Mouse (Mus musculus) bone marrow macrophage, adult 2 months (primary cell): ENCODE data around the gene Fgf14.

Experiments used
- CTCF ChIP-seq: IDR thresholded peaks from 2 replicates; pipeline ENCODE4 v1.5.1; 2012; ENCODE audit warnings: low read depth, mild to moderate bottlenecking, low read length, moderate library complexity
- POLR2A ChIP-seq: IDR thresholded peaks from 2 replicates; pipeline ENCODE4 v1.6.1; 2012; ENCODE audit warnings: mild to moderate bottlenecking, low read depth, low read length, borderline replicate concordance

DNA sequence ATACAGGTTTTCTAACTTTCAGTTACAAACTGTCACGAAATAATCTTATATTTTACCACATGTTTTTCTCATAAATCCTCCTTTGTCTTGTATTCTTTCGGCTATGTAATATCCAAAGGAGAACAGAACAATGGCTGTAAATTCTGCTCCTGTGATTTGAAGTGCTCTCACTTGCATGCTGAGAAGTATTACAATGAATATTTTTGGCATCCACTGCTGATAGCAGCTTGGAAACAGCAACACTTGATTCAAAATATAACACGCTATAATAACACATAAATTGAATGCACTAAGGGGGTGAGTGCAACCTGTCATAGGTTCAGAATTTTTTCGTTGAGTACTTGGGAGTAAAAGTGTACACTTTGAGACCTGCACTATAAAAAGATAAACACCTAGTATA lies 115.4 kb downstream of the Fgf14 start:
- no peak for TF ChIP-seq POLR2A
- no peak for TF ChIP-seq CTCF
